Comparison of ENCODE assay signal across 11 mouse cellular contexts in the genomic region with DNA sequence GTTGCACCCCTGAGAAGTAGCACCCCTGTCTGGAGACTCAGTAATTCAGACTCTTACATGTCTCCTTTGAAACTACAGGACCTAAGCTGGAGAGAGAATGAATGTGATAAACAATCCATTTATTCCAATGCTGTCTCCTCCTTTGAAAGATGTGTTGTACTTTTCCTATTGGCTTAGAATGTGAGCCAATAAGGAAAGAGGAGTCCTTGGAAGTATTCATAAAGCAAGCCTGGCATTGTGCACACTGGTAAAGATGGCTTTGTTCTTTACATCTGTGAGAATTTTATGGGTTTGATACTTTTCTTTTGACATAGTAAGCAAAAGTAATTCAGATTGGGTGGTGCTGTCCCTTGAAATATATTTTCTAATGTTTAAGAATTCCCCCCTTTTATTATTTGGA. TPM values are rescaled to one million over a fixed set of nuclear protein-coding genes. Genes with fewer than 3 reads are reported as not detected.
DNase-seq lines count a peak whose midpoint lies in the region; ATAC-seq lines count a peak whose summit lies in the region.
"Had no signal": no experiment of that assay in that cellular context is flagged by ENCODE, and none has a peak within 500 bp of the region (broad histone marks: within the 10 kb centered on the region; RNA-seq: fewer than 3 reads in every experiment).

No protein-coding gene starts in this region.

- H3K9ac ChIP-seq in embryonic facial prominence, embryonic 14.5 days (ENCODE audit: low read depth, low read length) = no peak overlapping the region
- H3K9ac ChIP-seq in limb, embryonic 13.5 days = no peak overlapping the region
- H3K9ac ChIP-seq: hindbrain, embryonic 15.5 days had no signal

- ATAC-seq in embryonic facial prominence, embryonic 14.5 days (ENCODE audit: low read depth) = no peak
- ATAC-seq in limb, embryonic 13.5 days (ENCODE audit: low FRiP score, low read depth) = no peak
- ATAC-seq in megakaryocyte, adult 5-6 weeks (ENCODE audit: poor library complexity, severe bottlenecking) = no peak
- ATAC-seq: activated CD4-positive, CD25-positive, alpha-beta regulatory T cell, adult 4 months had no signal

- peaks cover 9% of the 10 kb centered on the region for H3K4me1 ChIP-seq in heart, embryonic 10.5 days
- no peaks in the 10 kb centered on the region for H3K4me1 ChIP-seq in embryonic facial prominence, embryonic 14.5 days (ENCODE audit: control insufficient read depth, insufficient read depth, low read length)
- H3K4me1 ChIP-seq in limb, embryonic 13.5 days = peaks cover 13% of the 10 kb centered on the region

- DNase-seq in heart, embryonic 10.5 days (ENCODE audit: low spot score) = no peak
- DNase-seq in heart, adult 9 months (ENCODE audit: low spot score in 2 of 2) = no peak
- DNase-seq in 3T3-L1 (ENCODE audit: low read depth, low spot score) = peak; percentile 64
- DNase-seq in embryonic facial prominence, embryonic 14.5 days (ENCODE audit: low spot score) = peak; percentile 67
- DNase-seq in adrenal gland, adult (ENCODE audit: inconsistent age in 2 of 2, low spot score in 1 of 2) = no peak
- no peak for DNase-seq in adrenal gland, postnatal 25 days
- DNase-seq: B cell, adult 2 months had no signal

- no peaks in the 10 kb centered on the region for H3K27me3 ChIP-seq in heart, embryonic 10.5 days (ENCODE audit: insufficient read depth, poor library complexity, severe bottlenecking)
- H3K27me3 ChIP-seq in embryonic facial prominence, embryonic 14.5 days (replicated peaks; ENCODE audit: control insufficient read depth, insufficient read depth, low read length) = no peaks in the 10 kb centered on the region
- no peaks in the 10 kb centered on the region for H3K27me3 ChIP-seq in limb, embryonic 13.5 days
- H3K27me3 ChIP-seq: hindbrain, embryonic 15.5 days had no signal

- peak overlapping the region; percentile 97; the same call in 1 of the 2 replicates for H3K4me3 ChIP-seq in heart, embryonic 10.5 days
- peak overlapping the region; percentile 14; the same call in 1 of the 2 replicates for H3K4me3 ChIP-seq in embryonic facial prominence, embryonic 14.5 days (ENCODE audit: low read depth, low read length)
- peak overlapping the region; percentile 8; the same call in 1 of the 2 replicates for H3K4me3 ChIP-seq in limb, embryonic 13.5 days

- no peaks in the 10 kb centered on the region for H3K9me3 ChIP-seq in heart, embryonic 10.5 days
- no peaks in the 10 kb centered on the region for H3K9me3 ChIP-seq in embryonic facial prominence, embryonic 14.5 days (ENCODE audit: control insufficient read depth, low read length)
- no peaks in the 10 kb centered on the region for H3K9me3 ChIP-seq in limb, embryonic 13.5 days
- H3K9me3 ChIP-seq: hindbrain, embryonic 15.5 days had no signal

- H3K27ac ChIP-seq in heart, embryonic 10.5 days = peak overlapping the region; percentile 100; the same call in 1 of the 2 replicates
- no peak overlapping the region; the same call in 1 of the 2 replicates for H3K27ac ChIP-seq in embryonic facial prominence, embryonic 14.5 days (replicated peaks; ENCODE audit: low read depth, low read length)
- H3K27ac ChIP-seq in limb, embryonic 13.5 days = no peak overlapping the region

- no peaks in the 10 kb centered on the region for H3K36me3 ChIP-seq in heart, embryonic 10.5 days
- H3K36me3 ChIP-seq in embryonic facial prominence, embryonic 14.5 days (ENCODE audit: control insufficient read depth, insufficient read depth, low read length) = peaks cover 8% of the 10 kb centered on the region; the same call in 1 of the 2 replicates
- H3K36me3 ChIP-seq in limb, embryonic 13.5 days = peaks cover 8% of the 10 kb centered on the region; the same call in 1 of the 2 replicates
- H3K36me3 ChIP-seq: hindbrain, embryonic 15.5 days had no signal

- peak overlapping the region; percentile 44 for H3K4me2 ChIP-seq in embryonic facial prominence, embryonic 14.5 days (ENCODE audit: low read depth, low read length)
- H3K4me2 ChIP-seq in limb, embryonic 13.5 days (replicated peaks) = peak overlapping the region; percentile 48

RNA-seq across cellular contexts. Expression of gene N4bp2, which starts 1.4 kb away (rescaled TPM):
- 31.6 and 33.1 TPM in 2 replicates for polyA plus RNA-seq in heart, embryonic 10.5 days (2016; fragmentation: Nextera tagmentation; extraction: Ambion mirVana)
- 33.6 and 34.6 TPM in 2 replicates for polyA plus RNA-seq in embryonic facial prominence, embryonic 14.5 days (2014; fragmentation: Nextera tagmentation; extraction: Ambion mirVana)
- 35.3 and 37.0 TPM in 2 replicates for polyA plus RNA-seq in limb, embryonic 13.5 days (2015; fragmentation: Nextera tagmentation; extraction: Ambion mirVana)
- 15.7 and 28.0 TPM in 2 replicates for total RNA-seq in adrenal gland, postnatal 25 days (2021)
- 30.8 and 31.5 TPM in 2 replicates for total RNA-seq in megakaryocyte, adult 5-6 weeks (2015)
- 25.7 and 28.8 TPM in 2 replicates for total RNA-seq in megakaryocyte, adult 5-6 weeks (2017)

Comparison
In these comparisons a context has a peak if more than half of its experiments do, and no peak if none do; other contexts are left out.
1. DNase-seq: peak in 3T3-L1 (single experiment) and embryonic facial prominence, embryonic 14.5 days (single experiment); none in heart, embryonic 10.5 days (single experiment), heart, adult 9 months (0 of 2), adrenal gland, adult (0 of 2) and adrenal gland, postnatal 25 days (single experiment).
2. H3K4me3 ChIP-seq: peak in every context shown above with its lines; median percentile 97 in heart, embryonic 10.5 days; 14 in embryonic facial prominence, embryonic 14.5 days; 8 in limb, embryonic 13.5 days.